Mouse (Mus musculus): ENCODE results near the gene Gm20388. TPM values are rescaled to one million over a fixed set of nuclear protein-coding genes. Genes with fewer than 3 reads are reported as not detected.
A peak's percentile ranks its signal among the peaks of the same experiment; 100 is the strongest.

Gm20388 gene
- polyA plus RNA-seq, 2 experiments = 8.5 TPM; not detected in 1

GRCm38 (mm10) chr8:120807719-120808118, 897.1 kb downstream of the Gm20388 start:
- no peak overlapping the region for H3K9ac ChIP-seq (replicated peaks)
- WGBS (ENCODE audit: insufficient replicate concordance) = 15% methylated on average over 6 of the region's 6 CpGs

GRCm38 (mm10) chr8:120809050-120809449, 898.4 kb downstream of the Gm20388 start:
- 46% methylated on average over 7 of the region's 7 CpGs for WGBS (ENCODE audit: insufficient replicate concordance)
- H3K9ac ChIP-seq (replicated peaks) = no peak overlapping the region
- H3K36me3 ChIP-seq (replicated peaks; ENCODE audit: control insufficient read depth, insufficient read depth, low read depth) = no peaks in the 10 kb centered on the region
- H3K9me3 ChIP-seq (ENCODE audit: control insufficient read depth, low read length) = no peaks in the 10 kb centered on the region
- ATAC-seq (ENCODE audit: insufficient read depth) (no peak), DNase-seq (ENCODE audit: low read depth in 3 of 3, low spot score in 3 of 3) (no peak)
- no peaks in the 10 kb centered on the region for H3K27me3 ChIP-seq (ENCODE audit: control insufficient read depth, insufficient read depth, low read length)
- H3K4me3 ChIP-seq (ENCODE audit: insufficient read depth in 1 of 2, low read depth in 2 of 2, low read length in 2 of 2) = no peak overlapping the region
- H3K27ac ChIP-seq = no peak overlapping the region
- no peak overlapping the region for H3K4me2 ChIP-seq (ENCODE audit: low read depth)
- no peak; the same call in 1 of the 2 replicates for TF ChIP-seq CTCF (IDR thresholded peaks at IDR 0.05; ENCODE audit: low read depth)
- no peak for TF ChIP-seq EP300 (IDR thresholded peaks at IDR 0.05; ENCODE audit: low read depth)
- peaks cover 0 to 2% of the 10 kb centered on the region in 2 experiments; a peak in 1 of 4 replicates for H3K4me1 ChIP-seq (replicated peaks; ENCODE audit: control insufficient read depth in 2 of 2, insufficient read depth in 2 of 2, low read length in 1 of 2)

More at GRCm38 (mm10) chr8:120807719-120808118, 897.1 kb downstream of the Gm20388 start:
- no peaks in the 10 kb centered on the region for H3K9me3 ChIP-seq (ENCODE audit: control insufficient read depth, low read length)
- peaks cover 0 to 2% of the 10 kb centered on the region in 2 experiments; a peak in 1 of 4 replicates for H3K4me1 ChIP-seq (replicated peaks; ENCODE audit: control insufficient read depth in 2 of 2, insufficient read depth in 2 of 2, low read length in 1 of 2)
- TF ChIP-seq EP300 (IDR thresholded peaks at IDR 0.05; ENCODE audit: low read depth) (no peak), CTCF (IDR thresholded peaks at IDR 0.05; ENCODE audit: low read depth) (peak; percentile 51)
- no peaks in the 10 kb centered on the region for H3K27me3 ChIP-seq (ENCODE audit: control insufficient read depth, insufficient read depth, low read length)
- no peak for DNase-seq (ENCODE audit: low read depth in 3 of 3, low spot score in 3 of 3)
- H3K4me2 ChIP-seq (ENCODE audit: low read depth) = no peak overlapping the region
- no peaks in the 10 kb centered on the region for H3K36me3 ChIP-seq (replicated peaks; ENCODE audit: control insufficient read depth, insufficient read depth, low read depth)
- ATAC-seq (ENCODE audit: insufficient read depth) = no peak
- no peak overlapping the region for H3K27ac ChIP-seq
- no peak overlapping the region for H3K4me3 ChIP-seq (ENCODE audit: insufficient read depth in 1 of 2, low read depth in 2 of 2, low read length in 2 of 2)

- Histone ChIP-seq H3K4me3 (ENCODE audit: insufficient read depth in 1 of 2, low read depth in 2 of 2, low read length in 2 of 2) (no peak overlapping the region), H3K4me2 (ENCODE audit: low read depth) (no peak overlapping the region), H3K4me1 (replicated peaks; ENCODE audit: control insufficient read depth in 2 of 2, insufficient read depth in 2 of 2, low read length in 1 of 2) (no peaks in the 10 kb centered on the region), H3K27ac (no peak overlapping the region), H3K27me3 (ENCODE audit: control insufficient read depth, insufficient read depth, low read length) (no peaks in the 10 kb centered on the region), H3K36me3 (replicated peaks; ENCODE audit: control insufficient read depth, insufficient read depth, low read depth) (no peaks in the 10 kb centered on the region), H3K9me3 (ENCODE audit: control insufficient read depth, low read length) (no peaks in the 10 kb centered on the region), H3K9ac (replicated peaks) (no peak overlapping the region)
- 51% methylated on average over 2 of the region's 2 CpGs for WGBS (ENCODE audit: insufficient replicate concordance)
- no peak for ATAC-seq (ENCODE audit: insufficient read depth)
- no peak for DNase-seq (ENCODE audit: low read depth in 3 of 3, low spot score in 3 of 3)
- TF ChIP-seq EP300 (IDR thresholded peaks at IDR 0.05; ENCODE audit: low read depth) = no peak
- no peak for TF ChIP-seq CTCF (IDR thresholded peaks at IDR 0.05; ENCODE audit: low read depth)
Measured at GRCm38 (mm10) chr8:120811953-120812352, 901.3 kb downstream of the Gm20388 start.

GRCm38 (mm10) chr8:120813028-120813427, 902.4 kb downstream of the Gm20388 start:
- ATAC-seq (ENCODE audit: insufficient read depth) (no peak), DNase-seq (ENCODE audit: low read depth in 3 of 3, low spot score in 3 of 3) (no peak)
- no peaks in the 10 kb centered on the region for H3K9me3 ChIP-seq (ENCODE audit: control insufficient read depth, low read length)
- no peak overlapping the region for H3K9ac ChIP-seq (replicated peaks)
- H3K4me3 ChIP-seq (ENCODE audit: insufficient read depth in 1 of 2, low read depth in 2 of 2, low read length in 2 of 2) = no peak overlapping the region
- WGBS (ENCODE audit: insufficient replicate concordance) = 22% methylated on average over 2 of the region's 2 CpGs
- H3K27ac ChIP-seq = no peak overlapping the region
- no peaks in the 10 kb centered on the region for H3K4me1 ChIP-seq (replicated peaks; ENCODE audit: control insufficient read depth in 2 of 2, insufficient read depth in 2 of 2, low read length in 1 of 2)
- no peaks in the 10 kb centered on the region for H3K36me3 ChIP-seq (replicated peaks; ENCODE audit: control insufficient read depth, insufficient read depth, low read depth)
- H3K4me2 ChIP-seq (ENCODE audit: low read depth) = no peak overlapping the region
- no peaks in the 10 kb centered on the region for H3K27me3 ChIP-seq (ENCODE audit: control insufficient read depth, insufficient read depth, low read length)
- no peak for TF ChIP-seq CTCF (IDR thresholded peaks at IDR 0.05; ENCODE audit: low read depth)

GRCm38 (mm10) chr8:120813839-120814238, 903.2 kb downstream of the Gm20388 start:
- H3K27ac ChIP-seq = no peak overlapping the region
- H3K27me3 ChIP-seq (ENCODE audit: control insufficient read depth, insufficient read depth, low read length) = no peaks in the 10 kb centered on the region
- 52% methylated on average over 7 of the region's 7 CpGs for WGBS (ENCODE audit: insufficient replicate concordance)
- no peaks in the 10 kb centered on the region for H3K9me3 ChIP-seq (ENCODE audit: control insufficient read depth, low read length)
- TF ChIP-seq CTCF (IDR thresholded peaks at IDR 0.05; ENCODE audit: low read depth) = no peak
- TF ChIP-seq EP300 (IDR thresholded peaks at IDR 0.05; ENCODE audit: low read depth) = no peak
- no peak for DNase-seq (ENCODE audit: low read depth in 3 of 3, low spot score in 3 of 3)
- ATAC-seq (ENCODE audit: insufficient read depth) = no peak
- no peak overlapping the region for H3K4me2 ChIP-seq (ENCODE audit: low read depth)
- H3K4me3 ChIP-seq (ENCODE audit: insufficient read depth in 1 of 2, low read depth in 2 of 2, low read length in 2 of 2) = no peak overlapping the region
- H3K4me1 ChIP-seq (replicated peaks; ENCODE audit: control insufficient read depth in 2 of 2, insufficient read depth in 2 of 2, low read length in 1 of 2) = no peaks in the 10 kb centered on the region
- H3K9ac ChIP-seq (replicated peaks) = no peak overlapping the region
- no peaks in the 10 kb centered on the region for H3K36me3 ChIP-seq (replicated peaks; ENCODE audit: control insufficient read depth, insufficient read depth, low read depth)

Data from liver, embryonic 14.5 days (tissue).